Mouse (Mus musculus) embryonic facial prominence, embryonic 11.5 days (tissue): ENCODE results near the gene Rmdn2. TPM values are rescaled to one million over a fixed set of nuclear protein-coding genes. Genes with fewer than 3 reads are reported as not detected.

Experiments used
- ATAC-seq: fragments of 200-750 bp; cut with Nextera tagmentation; replicated peaks from 2 replicates; pipeline ENCODE4 v1.8.0; 2017; ENCODE audit warnings: low read depth; ENCODE audit not compliant: insufficient number of reproducible peaks, low FRiP score, low TSS enrichment
- DNase-seq: peaks from one replicate; pipeline ENCODE4 v3.0.0-alpha.2; 2015; ENCODE audit warnings: low spot score
- H3K27ac ChIP-seq: fragments of 300-500 bp; sonication (generic); replicated peaks from 2 replicates; pipeline ENCODE4 v1.5.1; 2014; ENCODE audit warnings: mild to moderate bottlenecking, low read depth, low read length, control low read depth
- H3K27me3 ChIP-seq: fragments of 300-500 bp; sonication (generic); 2 replicates; pipeline ENCODE4 v1.6.1; 2014; ENCODE audit warnings: mild to moderate bottlenecking, low read length, moderate library complexity, mixed read lengths; ENCODE audit not compliant: control insufficient read depth, insufficient read depth
- H3K36me3 ChIP-seq: fragments of 300-500 bp; sonication (generic); replicated peaks from 2 replicates; pipeline ENCODE4 v1.6.1; 2014; ENCODE audit warnings: low read depth, mild to moderate bottlenecking, low read length, moderate library complexity, mixed read lengths; ENCODE audit not compliant: control insufficient read depth, insufficient read depth
- H3K4me1 ChIP-seq: fragments of 300-500 bp; sonication (generic); 2 replicates; pipeline ENCODE4 v1.6.1; 2014; ENCODE audit warnings: low read length, mixed read lengths; ENCODE audit not compliant: control insufficient read depth, insufficient read depth
- H3K4me2 ChIP-seq: fragments of 300-500 bp; sonication (generic); 2 replicates; pipeline ENCODE4 v1.6.1; 2014; ENCODE audit warnings: low read depth, mild to moderate bottlenecking, control low read depth, low read length, moderate library complexity
- H3K4me3 ChIP-seq: fragments of 300-500 bp; sonication (generic); 2 replicates; pipeline ENCODE4 v1.5.1; 2014; ENCODE audit warnings: low read depth, low read length, control low read depth
- H3K9ac ChIP-seq: fragments of 300-500 bp; sonication (generic); replicated peaks from 2 replicates; pipeline ENCODE4 v1.6.1; 2014; ENCODE audit warnings: mild to moderate bottlenecking, control low read depth, low read length
- H3K9me3 ChIP-seq: fragments of 300-500 bp; sonication (generic); replicated peaks from 2 replicates; pipeline ENCODE4 v1.6.1; 2016; ENCODE audit warnings: mild to moderate bottlenecking, low read length, inconsistent platforms, mixed read lengths; ENCODE audit not compliant: control insufficient read depth
- WGBS: fragments of 180-500 bp; shearing (Covaris S2); extraction: QIAGEN DNeasy Blood & Tissue Kit; methylation state at CpG from one replicate; pipeline ENCODE4 v1.1.7; 2014; 5-methylcytosine and 5-hydroxymethylcytosine counted together
- polyA plus RNA-seq: library from polyadenylated mRNA; unstranded; fragments of >200 nt; fragmentation: Nextera tagmentation; extraction: Ambion mirVana; gene quantifications from 2 replicates; pipeline ENCODE4 v1.2.1, GENCODE M21; 2014

Rmdn2 gene
- polyA plus RNA-seq, 1 experiment from 2014 or later = 9.7 TPM

DNA sequence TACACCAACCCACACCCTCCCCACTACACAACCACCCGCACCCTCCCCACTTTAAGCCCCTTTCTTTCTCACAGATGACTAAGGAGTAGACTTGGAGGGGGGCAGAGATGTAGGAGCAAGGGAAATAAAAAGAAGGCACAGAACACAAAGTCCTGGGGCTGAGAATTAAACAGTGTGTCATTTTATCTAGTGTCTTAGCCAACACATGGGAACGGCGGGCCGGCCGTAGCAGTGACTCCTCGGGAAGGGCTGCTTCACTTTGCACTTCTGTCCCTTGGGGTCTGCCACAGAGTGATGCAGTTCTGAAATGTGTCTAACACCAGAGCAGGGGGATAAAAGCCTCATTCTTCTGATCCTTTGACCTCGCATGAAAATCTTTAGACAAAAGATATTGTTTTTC, 109.0 kb downstream of the Rmdn2 start:
- ATAC-seq = no peak

GRCm38 (mm10) chr17:79726613-79727012, 115.0 kb downstream of the Rmdn2 start:
- no peak for ATAC-seq
- WGBS = 84% methylated on average over 5 of the region's 5 CpGs
- no peak overlapping the region for H3K4me2 ChIP-seq
- no peaks in the 10 kb centered on the region for H3K36me3 ChIP-seq
- H3K4me3 ChIP-seq = no peak overlapping the region
- no peak overlapping the region for H3K9ac ChIP-seq
- no peaks in the 10 kb centered on the region; the same call in 1 of the 2 replicates for H3K4me1 ChIP-seq
- no peaks in the 10 kb centered on the region for H3K9me3 ChIP-seq
- no peaks in the 10 kb centered on the region for H3K27me3 ChIP-seq
- H3K27ac ChIP-seq = no peak overlapping the region
- no peak for DNase-seq

More for the DNA sequence above, 109.0 kb downstream of the Rmdn2 start:
- WGBS = 64% methylated on average over 7 of the region's 7 CpGs
- Histone ChIP-seq H3K36me3 (no peaks in the 10 kb centered on the region), H3K9me3 (no peaks in the 10 kb centered on the region), H3K9ac (no peak overlapping the region), H3K4me3 (no peak overlapping the region), H3K4me1 (no peaks in the 10 kb centered on the region), H3K4me2 (no peak overlapping the region), H3K27me3 (no peaks in the 10 kb centered on the region; the same call in 1 of the 2 replicates), H3K27ac (no peak overlapping the region)
- DNase-seq = no peak

GRCm38 (mm10) chr17:79728053-79728584, 116.5 kb downstream of the Rmdn2 start:
- H3K4me1 ChIP-seq = no peaks in the 10 kb centered on the region; the same call in 1 of the 2 replicates
- DNase-seq (no peak), ATAC-seq (no peak)
- H3K36me3 ChIP-seq = no peaks in the 10 kb centered on the region
- H3K9ac ChIP-seq = no peak overlapping the region
- no peak overlapping the region for H3K27ac ChIP-seq
- no peak overlapping the region for H3K4me3 ChIP-seq
- H3K27me3 ChIP-seq = no peaks in the 10 kb centered on the region
- H3K9me3 ChIP-seq = no peaks in the 10 kb centered on the region
- WGBS = 18% methylated on average over 14 of the region's 14 CpGs
- H3K4me2 ChIP-seq = peak overlapping the region; percentile 31; the same call in 1 of the 2 replicates

DNA sequence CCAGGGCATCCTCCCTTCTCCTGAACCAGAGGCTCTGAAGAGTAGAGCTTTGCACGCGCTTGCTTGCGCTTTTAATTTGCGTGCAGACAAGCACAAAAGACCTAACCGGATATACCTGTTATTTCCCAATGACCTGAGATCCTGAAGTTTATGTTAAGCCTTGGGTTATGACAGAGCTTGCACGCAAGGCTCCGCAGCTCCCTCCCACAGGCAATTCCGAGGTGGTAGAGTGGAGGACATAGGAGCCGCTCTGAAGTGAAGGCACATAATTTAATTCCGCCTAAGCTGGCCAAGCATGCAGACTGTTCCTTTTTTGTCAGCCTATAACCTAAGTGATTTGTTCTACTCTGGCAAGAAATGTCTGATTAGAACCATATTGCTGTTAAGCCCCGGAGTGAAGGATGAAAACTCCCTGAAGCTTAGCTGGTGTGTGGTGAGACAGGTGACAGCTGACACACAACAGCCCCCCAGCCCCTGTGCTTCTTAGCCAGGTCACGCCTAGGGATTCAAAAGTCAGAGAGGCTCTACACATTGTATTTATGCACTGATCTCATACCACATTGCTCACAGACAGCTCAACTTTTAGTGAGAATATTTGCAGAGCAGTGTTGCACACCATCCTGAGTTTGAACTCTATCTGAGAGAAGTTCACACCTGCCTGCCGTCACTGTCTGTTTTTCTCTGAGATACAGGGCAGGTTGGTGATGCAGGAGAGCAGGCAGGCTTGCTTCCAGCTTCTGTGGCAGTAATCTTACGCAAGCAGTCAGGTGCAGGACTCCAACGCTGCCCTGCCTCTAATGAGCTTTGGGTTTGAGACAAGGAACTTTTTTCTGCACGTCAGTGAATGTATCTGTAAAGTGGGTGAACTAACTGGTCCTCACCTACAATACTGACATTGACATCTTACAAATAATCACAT, 117.2 kb downstream of the Rmdn2 start:
- Histone ChIP-seq H3K4me3 (no peak overlapping the region), H3K9ac (no peak overlapping the region), H3K9me3 (no peaks in the 10 kb centered on the region), H3K27me3 (no peaks in the 10 kb centered on the region), H3K27ac (no peak overlapping the region), H3K36me3 (no peaks in the 10 kb centered on the region), H3K4me1 (no peaks in the 10 kb centered on the region; the same call in 1 of the 2 replicates), H3K4me2 (peak overlapping the region; percentile 31; the same call in 1 of the 2 replicates)
- 25% methylated on average over 16 of the region's 16 CpGs for WGBS
- peak; percentile 78 for ATAC-seq
- DNase-seq = peak; percentile 72

GRCm38 (mm10) chr17:79730988-79731387, 119.3 kb downstream of the Rmdn2 start:
- no peak overlapping the region for H3K4me3 ChIP-seq
- no peak overlapping the region for H3K9ac ChIP-seq
- no peaks in the 10 kb centered on the region for H3K9me3 ChIP-seq
- no peaks in the 10 kb centered on the region; the same call in 1 of the 2 replicates for H3K4me1 ChIP-seq
- WGBS = 36% methylated on average over 8 of the region's 8 CpGs
- no peak for ATAC-seq
- no peak overlapping the region for H3K27ac ChIP-seq
- DNase-seq = no peak
- no peaks in the 10 kb centered on the region for H3K27me3 ChIP-seq
- no peak overlapping the region for H3K4me2 ChIP-seq
- H3K36me3 ChIP-seq = no peaks in the 10 kb centered on the region

DNA sequence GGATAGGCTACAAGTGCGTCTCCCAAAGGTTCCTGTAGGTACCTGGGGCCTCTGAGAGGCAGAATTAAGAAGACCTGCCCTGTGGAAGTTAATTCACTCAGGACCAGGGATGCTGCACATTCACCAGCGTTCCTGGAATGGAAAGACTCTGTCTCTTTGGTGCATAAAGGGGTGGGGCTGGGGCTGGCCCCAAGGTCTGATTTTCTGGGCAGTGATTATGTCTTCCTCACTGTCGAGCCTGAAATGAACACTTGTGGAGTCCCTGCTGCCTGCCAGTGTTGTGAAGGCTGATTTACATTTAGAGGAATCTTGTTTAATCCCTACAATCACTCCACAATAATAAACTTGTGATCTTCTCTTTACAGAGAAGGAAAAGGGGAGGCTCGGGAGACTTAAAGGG, 121.4 kb downstream of the Rmdn2 start:
- no peaks in the 10 kb centered on the region; the same call in 1 of the 2 replicates for H3K4me1 ChIP-seq
- no peak overlapping the region for H3K9ac ChIP-seq
- H3K9me3 ChIP-seq = no peaks in the 10 kb centered on the region
- no peak for DNase-seq
- no peak overlapping the region for H3K4me2 ChIP-seq
- 52% methylated on average over 4 of the region's 4 CpGs for WGBS
- no peak for ATAC-seq
- no peaks in the 10 kb centered on the region for H3K27me3 ChIP-seq
- H3K27ac ChIP-seq = no peak overlapping the region
- H3K36me3 ChIP-seq = no peaks in the 10 kb centered on the region
- no peak overlapping the region for H3K4me3 ChIP-seq

- H3K9ac ChIP-seq = no peak overlapping the region
- H3K4me3 ChIP-seq = no peak overlapping the region
- H3K4me1 ChIP-seq = peaks cover 3% of the 10 kb centered on the region
- no peak overlapping the region for H3K4me2 ChIP-seq
- no peak overlapping the region for H3K27ac ChIP-seq
- no peaks in the 10 kb centered on the region for H3K9me3 ChIP-seq
- no peak for DNase-seq
- no peaks in the 10 kb centered on the region for H3K27me3 ChIP-seq
- H3K36me3 ChIP-seq = no peaks in the 10 kb centered on the region
- 63% methylated on average over 3 of the region's 3 CpGs for WGBS
- ATAC-seq = no peak
These were observed 125.9 kb downstream of the Rmdn2 start for GRCm38 (mm10) chr17:79737598-79737997.
